Mouse (Mus musculus): Measurements from ENCODE around the gene Msantd2. TPM values are rescaled to one million over a fixed set of nuclear protein-coding genes. Genes with fewer than 3 reads are reported as not detected.

Gene Msantd2
- 9.4 and 9.6 TPM in 2 replicates for polyA plus RNA-seq (2012; rRNA removed)

DNA sequence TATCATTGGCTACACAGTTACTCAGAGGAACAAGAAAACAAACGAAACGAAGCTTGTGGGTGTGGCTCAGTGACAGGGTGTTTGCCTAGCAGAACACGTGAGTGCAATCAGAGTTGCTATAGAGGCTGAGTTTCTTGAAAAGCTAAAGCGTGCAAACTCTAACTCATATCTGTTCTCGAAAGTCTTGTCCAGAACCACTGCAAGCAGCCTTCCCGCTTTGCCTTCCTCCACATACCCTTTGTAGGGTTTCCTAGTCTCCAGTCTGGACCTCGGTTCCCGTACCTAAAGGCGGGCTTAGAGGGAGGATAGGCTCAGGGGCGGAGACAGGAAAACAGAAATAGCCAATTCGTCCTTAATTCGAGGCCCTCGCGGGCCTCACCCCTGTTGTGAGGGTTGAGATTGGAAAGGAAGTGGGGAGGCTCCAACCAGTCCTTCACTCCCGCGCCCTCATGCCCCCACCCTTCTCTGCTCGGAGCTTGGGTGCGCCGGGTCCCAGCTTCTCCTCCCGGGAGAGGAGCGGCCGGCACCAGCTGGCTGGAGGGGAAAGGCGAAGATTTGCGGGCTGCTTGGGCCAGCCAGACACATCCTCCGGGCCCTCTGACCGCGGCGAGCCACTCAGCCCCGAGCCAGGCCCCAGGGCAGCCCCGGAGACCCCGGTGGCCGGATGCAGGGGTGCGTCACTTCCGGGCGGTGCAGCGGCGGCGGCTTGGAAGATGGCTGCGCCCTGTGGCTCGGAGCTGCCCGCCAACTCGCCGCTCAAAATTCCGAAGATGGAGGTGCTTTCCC is at the start of gene Msantd2:
TSS of gene Msantd2 (plus strand) at position 709 of the 786 bp plus-strand sequence.

GRCm38 (mm10) chr9:37527396-37528224 is 38.5 kb downstream of the Msantd2 start, which contains the start of gene Esam:
Gene Esam (plus strand): TSS chr9:37528078.

DNA sequence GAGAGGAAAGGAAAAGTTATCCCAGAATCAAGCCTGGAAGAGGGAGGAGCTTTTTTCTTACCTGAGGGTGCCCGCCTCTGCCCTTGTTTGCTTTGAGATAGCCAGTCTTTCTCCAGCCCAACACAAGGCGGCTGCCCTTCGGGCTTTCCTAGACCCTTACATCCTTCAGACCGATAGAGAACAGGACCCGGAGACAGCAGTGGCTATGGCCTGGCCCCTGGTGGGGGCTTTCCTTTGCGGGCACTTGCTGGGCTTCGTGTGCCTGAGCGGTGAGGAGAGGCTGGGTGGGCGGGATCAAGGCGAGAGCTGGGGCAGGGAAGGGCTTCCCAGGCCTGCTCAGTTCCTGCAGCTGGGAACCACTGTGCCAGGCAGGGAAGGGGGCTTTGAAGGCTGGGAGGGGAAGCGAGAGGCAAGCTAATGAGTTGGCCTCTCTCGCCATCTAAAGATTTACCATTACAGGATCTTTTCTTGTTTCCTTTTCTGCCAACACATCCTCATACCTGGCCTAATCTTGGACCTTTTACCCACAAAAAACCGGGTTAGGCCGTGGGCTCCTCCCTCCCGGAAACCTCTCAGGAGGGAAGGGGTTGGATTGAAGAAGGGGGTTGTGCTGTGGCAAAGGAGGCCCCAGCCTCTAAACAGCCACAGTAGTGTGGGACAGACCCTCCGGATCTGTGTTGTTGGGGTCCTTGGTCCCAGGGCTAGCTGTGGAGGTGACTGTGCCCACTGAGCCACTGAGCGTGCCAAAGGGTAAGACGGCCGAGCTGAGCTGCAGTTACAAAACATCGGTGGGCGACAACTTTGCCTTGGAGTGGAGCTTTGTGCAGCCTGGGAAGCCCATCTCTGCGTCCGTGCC is 50.3 kb downstream of the Msantd2 start, which contains the start of gene Vsig2:
TSS of gene Vsig2 (plus strand) at position 86 of the 856 bp plus-strand sequence.

DNA sequence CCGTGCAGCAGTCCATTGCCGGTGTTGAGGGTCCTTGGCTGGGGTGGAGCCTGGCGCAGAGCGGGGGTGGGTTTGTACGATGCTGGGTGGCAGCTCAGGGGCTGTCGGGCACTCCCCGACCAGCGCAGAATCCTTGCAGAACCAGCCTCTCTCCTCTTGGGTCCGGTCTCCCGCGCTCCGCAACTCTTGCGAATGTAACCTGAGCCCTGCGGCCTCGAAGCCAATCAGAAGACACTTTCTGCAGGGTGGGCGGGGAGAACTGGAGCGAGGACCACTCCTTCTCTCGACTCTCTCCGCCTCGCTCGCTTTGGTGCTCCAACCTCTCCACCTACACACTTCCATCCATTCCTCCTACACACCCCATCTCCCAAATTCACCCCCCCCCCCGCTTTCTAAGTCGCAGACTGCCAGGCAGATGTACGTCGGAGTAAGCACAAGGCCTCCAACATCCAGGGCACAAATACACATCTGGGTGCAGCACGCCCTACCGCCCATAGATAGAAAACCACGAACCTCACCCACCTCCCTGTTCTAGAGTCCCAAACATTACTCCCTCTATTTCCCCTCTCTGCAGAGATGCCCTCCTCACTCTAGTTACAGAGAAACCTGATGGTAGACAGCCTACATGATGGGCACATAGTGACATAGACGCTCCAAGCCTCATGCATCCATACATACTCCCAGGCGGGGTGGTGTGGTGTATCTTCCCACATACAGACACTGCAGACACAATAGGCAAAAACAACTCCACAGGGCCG is 63.6 kb downstream of the Msantd2 start, which contains the start of gene Nrgn:
TSS of gene Nrgn (minus strand) at position 369 of the 758 bp plus-strand sequence.

GRCm38 (mm10) chr9:37554838-37555748 is 66.0 kb downstream of the Msantd2 start, which contains the start of gene Siae:
Gene Siae (plus strand): TSS chr9:37555698.

Other genes with a start within 250 kb of the Msantd2 start
- gene Slc37a2, start 233.6 kb upstream of the Msantd2 start, polyA plus RNA-seq (2012; rRNA removed) = 0.67 and 1.0 TPM in 2 replicates
- 1.6 and 1.8 TPM in 2 replicates for gene Ccdc15, start 140.9 kb upstream of the Msantd2 start, polyA plus RNA-seq (2012; rRNA removed)
- gene Hepacam, start 122.0 kb upstream of the Msantd2 start, polyA plus RNA-seq (2012; rRNA removed) = not detected in 2 replicates
- 1.1 and 1.3 TPM in 2 replicates for gene Robo4, start 87.4 kb upstream of the Msantd2 start, polyA plus RNA-seq (2012; rRNA removed)
- gene Robo3, start 56.1 kb upstream of the Msantd2 start, polyA plus RNA-seq (2012; rRNA removed) = 0.33 and 0.34 TPM in 2 replicates
- gene Esam, start 38.8 kb downstream of the Msantd2 start, polyA plus RNA-seq (2012; rRNA removed) = 6.6 and 7.5 TPM in 2 replicates
- 0.52 and 0.84 TPM in 2 replicates for gene Vsig2, start 49.9 kb downstream of the Msantd2 start, polyA plus RNA-seq (2012; rRNA removed)
- 6.7 and 8.0 TPM in 2 replicates for gene Nrgn, start 63.6 kb downstream of the Msantd2 start, polyA plus RNA-seq (2012; rRNA removed)
- gene Siae, start 66.4 kb downstream of the Msantd2 start, polyA plus RNA-seq (2012; rRNA removed) = 2.5 and 2.6 TPM in 2 replicates
- gene Spa17, start 124.4 kb downstream of the Msantd2 start, polyA plus RNA-seq (2012; rRNA removed) = 1.2 and 1.4 TPM in 2 replicates
- gene Tbrg1, start 168.0 kb downstream of the Msantd2 start, polyA plus RNA-seq (2012; rRNA removed) = 22.3 and 25.8 TPM in 2 replicates
- not detected in 2 replicates for gene Panx3, start 179.9 kb downstream of the Msantd2 start, polyA plus RNA-seq (2012; rRNA removed)
- not detected in 2 replicates for gene Olfr160, start 226.9 kb downstream of the Msantd2 start, polyA plus RNA-seq (2012; rRNA removed)